28 mouse cellular contexts compared by ENCODE assay signal in the genomic region with DNA sequence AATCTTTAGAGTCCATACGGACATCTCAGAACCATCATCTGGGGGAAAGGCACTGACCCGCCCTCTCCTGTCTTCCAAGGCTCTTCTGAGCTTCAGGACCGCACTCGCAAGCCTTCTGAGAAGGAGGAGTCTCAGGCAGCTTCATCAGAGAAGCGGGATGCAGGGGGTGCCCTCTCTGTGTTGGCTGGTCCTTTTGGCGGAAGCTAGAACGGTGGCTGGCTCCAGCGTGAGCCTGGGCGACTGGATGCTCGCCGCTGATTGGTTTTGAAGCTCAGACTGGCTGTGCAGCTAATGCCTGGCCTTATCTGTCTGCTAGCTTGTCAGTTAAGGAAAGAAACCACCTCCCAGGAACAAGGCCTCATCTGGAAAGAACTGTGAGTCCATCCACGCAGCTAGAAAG. TPM values are rescaled to one million over a fixed set of nuclear protein-coding genes. Genes with fewer than 3 reads are reported as not detected.
A peak's percentile ranks its signal among the peaks of the same experiment; 100 is the strongest.
DNase-seq lines count a peak whose midpoint lies in the region; ATAC-seq and TF ChIP-seq lines count a peak whose summit lies in the region.
"Had no signal": no experiment of that assay in that cellular context is flagged by ENCODE, and none has a peak within 500 bp of the region (broad histone marks: within the 10 kb centered on the region; RNA-seq: fewer than 3 reads in every experiment).

No protein-coding gene starts in this region.

- peak overlapping the region; percentile 46 for H3K4me3 ChIP-seq in cerebellum, adult 2 months (replicated peaks; ENCODE audit: insufficient read depth, low read depth, low read length)
- H3K4me3 ChIP-seq in hindbrain, embryonic 13.5 days: no peak overlapping the region
- H3K4me3 ChIP-seq in forebrain, embryonic 15.5 days: no peak overlapping the region
- H3K4me3 ChIP-seq: embryonic facial prominence, embryonic 12.5 days; gastrocnemius, adult 2 months; heart, embryonic 13.5 days had no signal

- H3K4me2 ChIP-seq in hindbrain, embryonic 13.5 days: no peak overlapping the region
- H3K4me2 ChIP-seq in forebrain, embryonic 15.5 days (replicated peaks): no peak overlapping the region
- H3K4me2 ChIP-seq: embryonic facial prominence, embryonic 12.5 days; heart, embryonic 13.5 days had no signal

- DNase-seq in cerebellum, adult 11 months: peak; percentile 74
- DNase-seq in cerebellum, adult 2 months: peak; percentile 82 to 89
- peak; percentile 80 to 82 for DNase-seq in cerebellum, postnatal 10 days
- DNase-seq in adrenal gland, postnatal 4 days (ENCODE audit: low spot score in 2 of 2): no peak
- DNase-seq: adrenal gland, postnatal 14 days; gastrocnemius, adult 2 months; gastrocnemius, postnatal 25 days; heart, postnatal 36 days; kidney, adult 8-10 months had no signal

- no peaks in the 10 kb centered on the region for H3K9me3 ChIP-seq in hindbrain, embryonic 13.5 days
- H3K9me3 ChIP-seq in forebrain, embryonic 15.5 days: no peaks in the 10 kb centered on the region
- H3K9me3 ChIP-seq: embryonic facial prominence, embryonic 12.5 days; heart, embryonic 13.5 days had no signal

- TF ChIP-seq POLR2A in cerebellum, adult 2 months (IDR thresholded peaks at IDR 0.05; ENCODE audit: borderline replicate concordance, insufficient read depth, low read length): peak; percentile 54; the same call in 1 of the 2 replicates

- no peaks in the 10 kb centered on the region for H3K27me3 ChIP-seq in cerebellum, adult 2 months (ENCODE audit: control insufficient read depth, insufficient read depth, low read length)
- peaks cover 8% of the 10 kb centered on the region for H3K27me3 ChIP-seq in hindbrain, embryonic 13.5 days
- no peaks in the 10 kb centered on the region for H3K27me3 ChIP-seq in forebrain, embryonic 15.5 days

- ATAC-seq in hindbrain, embryonic 13.5 days (ENCODE audit: low FRiP score): no peak
- ATAC-seq in forebrain, embryonic 15.5 days (replicated peaks): no peak
- ATAC-seq: activated CD4-positive, CD25-positive, alpha-beta regulatory T cell, adult 4 months; forebrain, embryonic 16.5 days; hindbrain, embryonic 16.5 days; inflammation-experienced regulatory T-cells, adult 6 months; intestine, postnatal 0 days; Patski had no signal

- no peak for TF ChIP-seq CTCF in cerebellum, adult 2 months (IDR thresholded peaks at IDR 0.05; ENCODE audit: borderline replicate concordance, insufficient read depth, low read depth, low read length)

- peak overlapping the region; percentile 95 for H3K27ac ChIP-seq in cerebellum, adult 2 months (ENCODE audit: insufficient read depth, low read length)
- no peak overlapping the region for H3K27ac ChIP-seq in hindbrain, embryonic 13.5 days
- no peak overlapping the region for H3K27ac ChIP-seq in forebrain, embryonic 15.5 days (replicated peaks)
- H3K27ac ChIP-seq: embryonic facial prominence, embryonic 12.5 days; gastrocnemius, adult 2 months; heart, embryonic 13.5 days had no signal

- H3K9ac ChIP-seq in hindbrain, embryonic 13.5 days: no peak overlapping the region
- no peak overlapping the region for H3K9ac ChIP-seq in forebrain, embryonic 15.5 days (replicated peaks)
- H3K9ac ChIP-seq: embryonic facial prominence, embryonic 12.5 days; heart, embryonic 13.5 days had no signal

- no peaks in the 10 kb centered on the region for H3K36me3 ChIP-seq in hindbrain, embryonic 13.5 days
- no peaks in the 10 kb centered on the region for H3K36me3 ChIP-seq in forebrain, embryonic 15.5 days
- H3K36me3 ChIP-seq: embryonic facial prominence, embryonic 12.5 days; heart, embryonic 13.5 days had no signal

- WGBS in cerebellum, adult 2 months: 12% methylated on average over 12 of the region's 12 CpGs
- WGBS in hindbrain, embryonic 13.5 days: 73% methylated on average over 12 of the region's 12 CpGs
- WGBS in forebrain, embryonic 15.5 days: 72% methylated on average over 12 of the region's 12 CpGs

- peaks cover 47% of the 10 kb centered on the region for H3K4me1 ChIP-seq in cerebellum, adult 2 months (ENCODE audit: control insufficient read depth, insufficient read depth, low read length)
- peaks cover 18% of the 10 kb centered on the region for H3K4me1 ChIP-seq in hindbrain, embryonic 13.5 days (replicated peaks)
- H3K4me1 ChIP-seq in forebrain, embryonic 15.5 days: peaks cover 11% of the 10 kb centered on the region
- H3K4me1 ChIP-seq: embryonic facial prominence, embryonic 12.5 days; heart, embryonic 13.5 days had no signal

RNA-seq across cellular contexts. Expression of gene 1700069L16Rik, which starts 2.7 kb away (rescaled TPM):
- 0.29 and 0.39 TPM in 2 replicates for polyA plus RNA-seq in cerebellum, adult 2 months (2012; rRNA removed)
- polyA plus RNA-seq in hindbrain, embryonic 13.5 days (2015; fragmentation: Nextera tagmentation; extraction: Ambion mirVana): not detected in 2 replicates
- total RNA-seq in adrenal gland, postnatal 4 days (2021): not detected
- not detected in 2 replicates for polyA plus RNA-seq in forebrain, embryonic 15.5 days (2015; fragmentation: Nextera tagmentation; extraction: Ambion mirVana)
- total RNA-seq: adrenal gland, adult 18-20 months; adrenal gland, postnatal 14 days; CH12.LX; common myeloid progenitor, adult 5-6 weeks; gastrocnemius, adult 2 months; gastrocnemius, postnatal 25 days; granulocyte monocyte progenitor cell, adult 5-6 weeks; heart, adult 8-10 months; heart, postnatal 36 days had no signal
- polyA plus RNA-seq: activated CD4-positive, CD25-positive, alpha-beta regulatory T cell, adult 4 months; embryonic facial prominence, embryonic 12.5 days; forebrain, embryonic 11.5 days; forebrain, embryonic 16.5 days; frontal cortex, adult 2 months; heart, embryonic 13.5 days; heart, postnatal 0 days; hindbrain, embryonic 11.5 days; hindbrain, embryonic 16.5 days; inflammation-experienced regulatory T-cells, adult 6 months; intestine, postnatal 0 days; Patski had no signal

RNA-seq across cellular contexts. Expression of gene Ficd, which starts 8.4 kb away (rescaled TPM):
- polyA plus RNA-seq in cerebellum, adult 2 months (2012; rRNA removed): 15.3 and 16.1 TPM in 2 replicates
- 8.0 and 8.2 TPM in 2 replicates for polyA plus RNA-seq in hindbrain, embryonic 13.5 days (2015; fragmentation: Nextera tagmentation; extraction: Ambion mirVana)
- 10 to 100 TPM; 10.7 to 13.6 TPM for total RNA-seq in adrenal gland, postnatal 4 days (2021)
- 7.8 and 9.0 TPM in 2 replicates for polyA plus RNA-seq in forebrain, embryonic 15.5 days (2015; fragmentation: Nextera tagmentation; extraction: Ambion mirVana)

RNA-seq across cellular contexts. Expression of gene Sart3, which starts 45.1 kb away (rescaled TPM):
- polyA plus RNA-seq in cerebellum, adult 2 months (2012; rRNA removed): 43.5 and 47.5 TPM in 2 replicates
- polyA plus RNA-seq in hindbrain, embryonic 13.5 days (2015; fragmentation: Nextera tagmentation; extraction: Ambion mirVana): 44.0 and 46.0 TPM in 2 replicates
- total RNA-seq in adrenal gland, postnatal 4 days (2021): 10 to 100 TPM; 48.2 to 53.9 TPM
- 57.6 and 58.7 TPM in 2 replicates for polyA plus RNA-seq in forebrain, embryonic 15.5 days (2015; fragmentation: Nextera tagmentation; extraction: Ambion mirVana)

RNA-seq across cellular contexts. Expression of gene Iscu, which starts 45.3 kb away (rescaled TPM):
- 302 and 362 TPM in 2 replicates for polyA plus RNA-seq in cerebellum, adult 2 months (2012; rRNA removed)
- 91.5 and 93.4 TPM in 2 replicates for polyA plus RNA-seq in hindbrain, embryonic 13.5 days (2015; fragmentation: Nextera tagmentation; extraction: Ambion mirVana)
- total RNA-seq in adrenal gland, postnatal 4 days (2021): 100 to 1,000 TPM; 417 to 454 TPM
- polyA plus RNA-seq in forebrain, embryonic 15.5 days (2015; fragmentation: Nextera tagmentation; extraction: Ambion mirVana): 87.4 and 94.1 TPM in 2 replicates

Comparison
In these comparisons a context has a peak if more than half of its experiments do, and no peak if none do; other contexts are left out.
1. DNase-seq: peak in cerebellum, adult 11 months (single experiment), cerebellum, adult 2 months (2 of 2) and cerebellum, postnatal 10 days (2 of 2); none in adrenal gland, postnatal 4 days (0 of 2).